In the genomic region with DNA sequence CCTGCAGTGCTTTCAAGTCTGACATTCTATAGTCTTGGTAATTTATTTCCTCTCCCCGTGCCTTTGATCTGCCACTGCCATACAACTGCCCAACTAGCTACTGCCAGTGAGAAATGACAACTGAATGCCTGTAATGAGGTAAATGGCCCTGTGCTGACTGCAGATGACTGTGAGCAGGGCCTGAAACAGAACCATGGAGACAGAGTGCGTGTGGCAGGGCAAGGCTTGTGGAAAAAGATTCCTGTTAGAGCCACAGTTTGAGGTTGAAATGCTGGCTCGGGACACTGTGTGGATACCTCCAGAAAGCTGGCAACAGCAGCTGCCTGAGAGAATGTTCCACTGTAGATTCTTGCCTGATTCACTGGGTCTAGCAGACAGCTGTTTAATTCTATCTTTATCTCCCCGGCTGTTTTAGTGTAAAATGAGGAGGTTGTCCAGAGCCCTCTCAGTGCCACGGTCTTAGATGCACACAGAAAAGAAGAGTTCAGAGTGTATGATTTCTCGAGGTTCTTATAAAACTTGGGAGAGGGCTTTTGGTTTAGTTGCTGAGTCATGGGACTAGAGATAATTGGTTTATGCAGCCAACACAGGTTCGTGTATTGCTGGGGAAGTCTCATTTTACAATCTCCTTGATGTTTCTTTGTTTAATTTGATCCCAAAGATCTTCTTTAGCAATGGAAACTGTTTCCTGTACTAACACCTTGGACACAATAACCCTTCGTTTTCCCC, we compare ENCODE assay signal across 11 mouse cellular contexts. TPM values are rescaled to one million over a fixed set of nuclear protein-coding genes. Genes with fewer than 3 reads are reported as not detected.
A peak's percentile ranks its signal among the peaks of the same experiment; 100 is the strongest.
DNase-seq lines count a peak whose midpoint lies in the region; ATAC-seq lines count a peak whose summit lies in the region.
"Had no signal": no experiment of that assay in that cellular context is flagged by ENCODE, and none has a peak within 500 bp of the region (broad histone marks: within the 10 kb centered on the region; RNA-seq: fewer than 3 reads in every experiment).

No protein-coding gene starts in this region.

- peaks cover 6% of the 10 kb centered on the region; the same call in 1 of the 2 replicates for H3K36me3 ChIP-seq in kidney, embryonic 15.5 days
- no peaks in the 10 kb centered on the region for H3K36me3 ChIP-seq in forebrain, embryonic 13.5 days (ENCODE audit: poor library complexity, severe bottlenecking)
- no peaks in the 10 kb centered on the region for H3K36me3 ChIP-seq in midbrain, embryonic 11.5 days (ENCODE audit: control insufficient read depth, insufficient read depth, low read length)

- 32% methylated on average over 8 of the region's 8 CpGs for WGBS in kidney, embryonic 15.5 days
- 26% methylated on average over 8 of the region's 8 CpGs for WGBS in forebrain, embryonic 13.5 days
- WGBS in midbrain, embryonic 11.5 days = 52% methylated on average over 8 of the region's 8 CpGs

- no peak overlapping the region for H3K9ac ChIP-seq in kidney, embryonic 15.5 days
- H3K9ac ChIP-seq in forebrain, embryonic 13.5 days = 0 out of 2 replicates have a peak overlapping the region, but pooled peaks have one; percentile 3
- peak overlapping the region; percentile 21; the same call in 1 of the 2 replicates for H3K9ac ChIP-seq in midbrain, embryonic 11.5 days (ENCODE audit: low read length)

- no peak overlapping the region for H3K4me2 ChIP-seq in kidney, embryonic 15.5 days
- no peak overlapping the region for H3K4me2 ChIP-seq in forebrain, embryonic 13.5 days
- H3K4me2 ChIP-seq in midbrain, embryonic 11.5 days = no peak overlapping the region

- peaks cover 64% of the 10 kb centered on the region for H3K4me1 ChIP-seq in kidney, embryonic 15.5 days
- H3K4me1 ChIP-seq in forebrain, embryonic 13.5 days = peaks cover 49% of the 10 kb centered on the region
- peaks cover 24% of the 10 kb centered on the region for H3K4me1 ChIP-seq in midbrain, embryonic 11.5 days (ENCODE audit: control insufficient read depth, insufficient read depth, low read length)

- ATAC-seq in kidney, embryonic 15.5 days (replicated peaks; ENCODE audit: low FRiP score) = no peak
- no peak for ATAC-seq in forebrain, embryonic 13.5 days
- ATAC-seq in midbrain, embryonic 11.5 days (ENCODE audit: low FRiP score) = no peak
- ATAC-seq in megakaryocyte-erythroid progenitor cell, adult 5-6 weeks (replicated peaks; ENCODE audit: low FRiP score, low TSS enrichment, poor library complexity, severe bottlenecking) = no peak

- no peak for DNase-seq in kidney, postnatal 10 days
- DNase-seq in adipocyte (ENCODE audit: low spot score) = peak; percentile 17
- DNase-seq in midbrain, embryonic 11.5 days (ENCODE audit: low spot score, missing footprints) = no peak
- no peak for DNase-seq in layer of hippocampus, postnatal 36 days
- DNase-seq in gastrocnemius, postnatal 25 days = no peak

- no peaks in the 10 kb centered on the region for H3K9me3 ChIP-seq in kidney, embryonic 15.5 days (replicated peaks)
- no peaks in the 10 kb centered on the region for H3K9me3 ChIP-seq in forebrain, embryonic 13.5 days (replicated peaks)
- H3K9me3 ChIP-seq in midbrain, embryonic 11.5 days (ENCODE audit: control insufficient read depth, low read length) = no peaks in the 10 kb centered on the region

- H3K4me3 ChIP-seq in kidney, embryonic 15.5 days (replicated peaks) = no peak overlapping the region
- no peak overlapping the region for H3K4me3 ChIP-seq in forebrain, embryonic 13.5 days
- H3K4me3 ChIP-seq in midbrain, embryonic 11.5 days (ENCODE audit: low read depth, low read length) = no peak overlapping the region

- H3K27ac ChIP-seq in kidney, embryonic 15.5 days = peak overlapping the region; percentile 69
- peak overlapping the region; percentile 49; the same call in 1 of the 2 replicates for H3K27ac ChIP-seq in forebrain, embryonic 13.5 days
- peak overlapping the region; percentile 37; the same call in 1 of the 2 replicates for H3K27ac ChIP-seq in midbrain, embryonic 11.5 days (ENCODE audit: low read depth, low read length)

- no peaks in the 10 kb centered on the region for H3K27me3 ChIP-seq in kidney, embryonic 15.5 days
- no peaks in the 10 kb centered on the region for H3K27me3 ChIP-seq in forebrain, embryonic 13.5 days
- H3K27me3 ChIP-seq in midbrain, embryonic 11.5 days (ENCODE audit: control insufficient read depth, insufficient read depth, low read length) = no peaks in the 10 kb centered on the region

RNA-seq across cellular contexts. Expression of gene Eno1, which starts 1.8 kb away (rescaled TPM):
- polyA plus RNA-seq in kidney, embryonic 15.5 days (2015; fragmentation: Nextera tagmentation; extraction: Ambion mirVana) = 1,865 and 1,947 TPM in 2 replicates
- 1,143 and 1,198 TPM in 2 replicates for polyA plus RNA-seq in forebrain, embryonic 13.5 days (2015; fragmentation: Nextera tagmentation; extraction: Ambion mirVana)
- polyA plus RNA-seq in midbrain, embryonic 11.5 days (2014; fragmentation: Nextera tagmentation; extraction: Ambion mirVana) = 1,438 and 1,518 TPM in 2 replicates
- total RNA-seq in layer of hippocampus, postnatal 36 days (2021) = 100 to 1,000 TPM; 415 to 417 TPM
- total RNA-seq in gastrocnemius, postnatal 25 days (2021) = 100 to 1,000 TPM; 112 to 141 TPM
- total RNA-seq in megakaryocyte-erythroid progenitor cell, adult 5-6 weeks (2014; fragmentation: Nextera tagmentation) = 203 and 216 TPM in 2 replicates
- 136 and 155 TPM in 2 replicates for total RNA-seq in megakaryocyte-erythroid progenitor cell, adult 5-6 weeks (2017)

RNA-seq across cellular contexts. Expression of gene Car6, which starts 33.6 kb away (rescaled TPM):
- not detected in 2 replicates for polyA plus RNA-seq in kidney, embryonic 15.5 days (2015; fragmentation: Nextera tagmentation; extraction: Ambion mirVana)
- 0.16 TPM in 1 of 2 replicates, not detected in the other for polyA plus RNA-seq in forebrain, embryonic 13.5 days (2015; fragmentation: Nextera tagmentation; extraction: Ambion mirVana)
- 0.25 TPM in 1 of 2 replicates, not detected in the other for polyA plus RNA-seq in midbrain, embryonic 11.5 days (2014; fragmentation: Nextera tagmentation; extraction: Ambion mirVana)
- total RNA-seq in layer of hippocampus, postnatal 36 days (2021) = under 1 TPM in 1 of 2 experiments, not detected in 1; 0.25 TPM
- not detected for total RNA-seq in gastrocnemius, postnatal 25 days (2021)
- total RNA-seq in megakaryocyte-erythroid progenitor cell, adult 5-6 weeks (2014; fragmentation: Nextera tagmentation) = not detected in 2 replicates
- total RNA-seq in megakaryocyte-erythroid progenitor cell, adult 5-6 weeks (2017) = not detected in 2 replicates
- total RNA-seq: gastrocnemius, adult 8-10 months had no signal
- polyA plus RNA-seq: liver, embryonic 16.5 days; spleen, adult 2 months had no signal

RNA-seq across cellular contexts. Expression of gene Rere, which starts 46.7 kb away (rescaled TPM):
- 35.1 and 36.5 TPM in 2 replicates for polyA plus RNA-seq in kidney, embryonic 15.5 days (2015; fragmentation: Nextera tagmentation; extraction: Ambion mirVana)
- 26.1 and 32.9 TPM in 2 replicates for polyA plus RNA-seq in forebrain, embryonic 13.5 days (2015; fragmentation: Nextera tagmentation; extraction: Ambion mirVana)
- 34.2 and 36.8 TPM in 2 replicates for polyA plus RNA-seq in midbrain, embryonic 11.5 days (2014; fragmentation: Nextera tagmentation; extraction: Ambion mirVana)
- total RNA-seq in layer of hippocampus, postnatal 36 days (2021) = 100 to 1,000 TPM; 114 to 152 TPM
- total RNA-seq in gastrocnemius, postnatal 25 days (2021) = 10 to 100 TPM; 51.0 to 56.4 TPM
- 36.1 and 47.6 TPM in 2 replicates for total RNA-seq in megakaryocyte-erythroid progenitor cell, adult 5-6 weeks (2014; fragmentation: Nextera tagmentation)
- 7.7 and 17.1 TPM in 2 replicates for total RNA-seq in megakaryocyte-erythroid progenitor cell, adult 5-6 weeks (2017)
